Mouse (Mus musculus) thymus, adult 2 months (tissue): Measurements from ENCODE around the gene Ccdc180. TPM values are rescaled to one million over a fixed set of nuclear protein-coding genes. Genes with fewer than 3 reads are reported as not detected.

Experiments
- DNase-seq: peaks from one replicate; pipeline ENCODE4 v3.0.0; 2021
- H3K27ac ChIP-seq: fragments of 200-500 bp; 2 replicates; pipeline ENCODE4 v1.5.1; 2012; ENCODE audit warnings: low read length, control low read depth; ENCODE audit not compliant: control insufficient read depth, insufficient read depth
- H3K27me3 ChIP-seq: fragments of 200-500 bp; 2 replicates; pipeline ENCODE4 v1.6.1; 2012; ENCODE audit warnings: mild to moderate bottlenecking, low read length, moderate library complexity, mixed read lengths; ENCODE audit not compliant: control insufficient read depth, insufficient read depth
- H3K36me3 ChIP-seq: fragments of 200-500 bp; 2 replicates; pipeline ENCODE4 v1.6.1; 2012; ENCODE audit warnings: mild to moderate bottlenecking, low read length, moderate library complexity; ENCODE audit not compliant: control insufficient read depth, insufficient read depth
- H3K4me1 ChIP-seq: fragments of 200-500 bp; replicated peaks from 2 replicates; pipeline ENCODE4 v1.6.1; 2012; ENCODE audit warnings: low read length; ENCODE audit not compliant: control insufficient read depth, insufficient read depth
- H3K4me3 ChIP-seq: fragments of 200-500 bp; 2 replicates; pipeline ENCODE4 v1.5.1; 2012; ENCODE audit warnings: mild to moderate bottlenecking, low read length, control low read depth, moderate library complexity; ENCODE audit not compliant: control insufficient read depth, insufficient read depth
- CTCF ChIP-seq: fragments of 200-500 bp; IDR thresholded peaks from 2 replicates; pipeline ENCODE4 v1.5.1; 2012; ENCODE audit warnings: mild to moderate bottlenecking, control low read depth, low read length, moderate library complexity, borderline replicate concordance; ENCODE audit not compliant: control insufficient read depth, poor library complexity, insufficient read depth; ENCODE audit errors: extremely low read depth
- POLR2A ChIP-seq: fragments of 200-500 bp; IDR thresholded peaks from 2 replicates; pipeline ENCODE4 v1.6.1; 2012; ENCODE audit warnings: mild to moderate bottlenecking, low read length, control low read depth, moderate library complexity; ENCODE audit not compliant: control insufficient read depth, poor library complexity, insufficient read depth; ENCODE audit errors: extremely low read depth
- WGBS: fragments of 180-500 bp; shearing (Covaris S2); methylation state at CpG from one replicate; pipeline ENCODE4 v1.1.7; 2018; 5-methylcytosine and 5-hydroxymethylcytosine counted together
- polyA plus RNA-seq: library from polyadenylated mRNA; depleted of rRNA; stranded (reverse); fragments of >200 nt; gene quantifications from 2 replicates; pipeline ENCODE4 v1.2.3, GENCODE M21; 2012

The Ccdc180 gene
- polyA plus RNA-seq, 1 experiment: 0.05 TPM

DNA sequence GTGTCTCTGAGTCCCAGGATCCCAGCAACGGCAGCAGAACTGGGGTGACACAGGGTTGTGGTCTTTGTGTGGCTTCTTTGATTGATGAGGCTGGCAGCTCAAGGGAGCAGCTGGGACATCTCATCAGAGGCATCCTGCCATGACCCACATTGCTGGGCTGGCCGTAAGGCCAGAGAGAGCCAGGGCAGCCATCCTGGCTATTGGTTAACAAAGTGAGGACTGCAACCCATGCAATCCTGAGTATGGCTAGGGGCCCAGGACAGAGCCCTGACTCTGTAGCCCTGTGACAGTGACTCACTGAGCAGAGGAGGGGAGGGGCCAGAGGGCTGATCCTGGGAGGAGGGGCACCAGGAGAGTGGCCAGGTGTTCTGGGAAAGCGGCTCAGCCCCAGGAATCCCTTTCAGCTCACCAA lies 38.5 kb upstream of the Ccdc180 start:
- DNase-seq: no peak
- H3K27ac ChIP-seq: no peak overlapping the region
- H3K4me1 ChIP-seq: no peaks in the 10 kb centered on the region
- H3K27me3 ChIP-seq: no peaks in the 10 kb centered on the region
- TF ChIP-seq POLR2A (no peak), CTCF (no peak)
- no peak overlapping the region for H3K4me3 ChIP-seq
- WGBS: 35% methylated on average over 3 of the region's 3 CpGs
- no peaks in the 10 kb centered on the region for H3K36me3 ChIP-seq

DNA sequence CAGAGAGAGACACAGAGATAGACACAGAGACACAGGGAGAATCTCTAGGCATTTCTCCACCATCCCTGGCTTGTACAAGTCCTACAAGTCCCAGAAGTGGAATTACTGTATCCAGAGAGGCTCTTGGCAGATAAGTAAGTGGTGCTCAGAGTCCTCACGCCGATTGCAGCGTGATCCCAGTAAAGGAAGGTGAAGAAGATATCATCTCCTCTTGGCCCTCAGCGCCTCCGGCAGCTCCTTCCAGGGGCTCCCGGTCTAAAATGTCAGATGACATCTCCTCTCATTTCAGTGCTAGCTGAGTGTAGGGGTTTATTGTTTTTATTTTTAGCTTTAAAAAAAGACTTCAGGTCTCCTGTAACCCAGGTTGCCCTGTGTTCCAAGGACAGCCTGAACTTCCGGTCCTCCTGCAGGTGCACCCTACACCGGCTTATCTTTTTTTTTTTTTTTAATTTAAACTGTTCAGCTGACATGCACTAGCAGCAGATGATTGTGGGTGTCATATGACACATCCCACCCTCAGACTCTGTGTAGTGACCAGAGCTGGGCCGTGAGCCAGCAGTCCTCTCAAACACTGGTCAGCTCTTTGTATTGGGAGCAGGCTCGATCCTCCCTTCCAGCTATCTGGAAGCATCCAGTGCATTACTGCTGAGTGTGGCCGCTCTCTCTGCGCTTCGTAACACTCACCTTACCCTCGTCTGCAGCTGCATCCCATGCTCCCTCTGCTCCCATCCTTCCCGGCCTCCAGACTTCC lies 36.4 kb upstream of the Ccdc180 start:
- Histone ChIP-seq H3K27me3 (no peaks in the 10 kb centered on the region), H3K27ac (no peak overlapping the region; the same call in 1 of the 2 replicates), H3K4me3 (no peak overlapping the region), H3K36me3 (no peaks in the 10 kb centered on the region), H3K4me1 (no peaks in the 10 kb centered on the region)
- TF ChIP-seq CTCF: no peak
- no peak for TF ChIP-seq POLR2A
- 90% methylated on average over 15 of the region's 15 CpGs for WGBS
- no peak for DNase-seq

DNA sequence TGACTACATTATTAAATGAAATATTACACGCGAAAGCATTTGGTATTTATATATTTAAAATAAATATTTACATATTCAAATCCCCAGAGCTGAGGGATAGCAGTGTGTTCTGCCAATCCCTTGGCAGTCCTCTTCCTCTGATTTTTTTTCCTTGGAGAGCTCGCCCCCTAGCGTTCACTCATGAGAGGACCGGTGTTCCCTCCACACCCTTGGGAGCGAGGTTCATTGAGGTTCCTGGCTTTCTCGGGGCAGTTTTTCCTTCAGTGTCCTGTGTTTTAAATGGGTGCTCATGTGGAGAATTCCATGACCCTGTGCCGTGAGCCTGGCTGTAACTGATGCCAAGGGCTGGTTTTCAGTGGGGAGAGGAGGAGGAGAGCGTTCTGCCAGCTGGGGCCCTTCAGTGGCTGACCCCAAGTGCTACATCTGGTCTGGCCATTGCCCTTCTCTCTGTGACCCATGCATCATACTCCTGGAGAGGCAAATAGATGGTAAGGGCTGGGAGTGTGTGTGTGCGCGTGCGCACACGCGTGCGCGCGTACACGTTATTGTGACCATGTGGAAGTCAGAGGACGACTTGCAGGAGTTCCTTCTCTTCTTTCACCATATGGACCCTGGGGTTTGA lies 34.2 kb upstream of the Ccdc180 start:
- Histone ChIP-seq H3K27ac (no peak overlapping the region), H3K4me1 (no peaks in the 10 kb centered on the region), H3K4me3 (no peak overlapping the region), H3K27me3 (no peaks in the 10 kb centered on the region), H3K36me3 (no peaks in the 10 kb centered on the region)
- peak; percentile 55 for DNase-seq
- peak; percentile 56; the same call in 1 of the 2 replicates for TF ChIP-seq CTCF
- no peak for TF ChIP-seq POLR2A
- WGBS: 56% methylated on average over 19 of the region's 19 CpGs

DNA sequence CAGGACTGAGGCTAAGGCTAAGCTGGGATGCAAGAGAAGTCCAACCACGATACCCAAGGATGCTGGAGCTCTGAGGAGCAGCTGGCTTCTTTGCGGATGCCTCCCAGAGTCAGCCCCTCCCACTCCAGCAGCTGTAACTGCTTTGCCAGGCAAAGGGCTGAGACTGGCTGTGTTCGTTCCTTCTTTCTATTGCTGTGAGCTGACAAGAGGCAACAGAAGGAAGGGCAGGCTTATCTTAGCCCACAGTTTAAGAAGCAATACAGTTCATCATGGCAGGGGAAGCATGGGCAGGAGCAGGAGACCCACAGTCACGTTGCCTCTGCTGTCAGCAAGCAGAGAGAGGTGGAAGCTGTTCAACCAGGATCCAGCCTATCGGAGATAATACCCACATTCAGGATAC lies 28.9 kb upstream of the Ccdc180 start:
- no peak for DNase-seq
- Histone ChIP-seq H3K4me1 (no peaks in the 10 kb centered on the region), H3K27ac (no peak overlapping the region), H3K27me3 (no peaks in the 10 kb centered on the region), H3K36me3 (no peaks in the 10 kb centered on the region), H3K4me3 (no peak overlapping the region)
- no peak for TF ChIP-seq CTCF
- no peak for TF ChIP-seq POLR2A
- 71% methylated on average over 5 of the region's 5 CpGs for WGBS

GRCm38 (mm10) chr4:45867416-45867815 lies 22.7 kb upstream of the Ccdc180 start:
- Histone ChIP-seq H3K4me3 (no peak overlapping the region), H3K27me3 (no peaks in the 10 kb centered on the region), H3K36me3 (no peaks in the 10 kb centered on the region), H3K27ac (no peak overlapping the region), H3K4me1 (no peaks in the 10 kb centered on the region)
- no peak for DNase-seq
- TF ChIP-seq CTCF (no peak), POLR2A (no peak)
- WGBS: 96% methylated on average over 8 of the region's 8 CpGs

DNA sequence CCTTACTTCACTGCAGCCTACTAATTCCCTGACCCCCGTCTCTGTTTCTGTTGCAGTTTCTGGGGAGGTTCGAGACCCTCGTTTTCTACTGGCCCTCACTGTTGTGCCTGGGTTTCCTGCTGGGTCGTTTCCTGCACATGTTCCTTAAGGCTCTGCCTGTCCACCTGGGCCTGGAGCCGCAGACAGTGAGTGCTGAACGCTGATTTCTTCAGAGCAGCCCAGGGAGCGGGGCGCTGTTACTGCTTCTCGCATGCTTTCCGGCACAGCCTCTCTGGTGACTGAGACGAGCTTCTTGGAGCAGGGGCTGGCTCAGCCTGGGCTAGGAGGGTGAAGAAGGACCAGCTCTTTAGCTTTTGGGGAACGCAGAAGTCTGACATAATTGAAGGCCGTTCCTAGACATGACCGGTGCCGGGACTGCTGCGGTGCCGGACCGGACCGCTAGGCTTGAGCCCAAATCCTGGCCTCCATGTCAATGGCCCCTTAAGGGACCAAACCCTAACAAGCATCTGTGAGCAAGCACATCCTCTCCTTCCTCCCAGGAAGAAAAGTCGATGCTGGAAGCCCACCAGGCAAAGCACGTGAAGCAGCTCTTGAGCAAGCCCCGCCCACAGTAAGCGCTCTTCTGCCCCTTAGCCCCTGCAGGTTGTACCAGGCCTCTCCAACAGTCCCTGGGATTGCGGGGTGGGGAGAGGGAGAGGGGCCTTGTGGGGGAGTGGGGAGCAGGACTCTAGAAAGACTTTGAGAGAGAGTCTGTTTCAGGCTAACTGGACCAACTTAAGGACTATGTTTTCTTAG lies 20.9 kb upstream of the Ccdc180 start:
- Histone ChIP-seq H3K4me3 (no peak overlapping the region), H3K27ac (no peak overlapping the region), H3K36me3 (no peaks in the 10 kb centered on the region), H3K27me3 (no peaks in the 10 kb centered on the region), H3K4me1 (no peaks in the 10 kb centered on the region)
- WGBS: 77% methylated on average over 24 of the region's 24 CpGs
- no peak for DNase-seq
- no peak for TF ChIP-seq CTCF
- no peak for TF ChIP-seq POLR2A
